Mouse (Mus musculus): Measurements from ENCODE around the gene Iqcc.

Gene Iqcc

GRCm38 (mm10) chr4:129618786-129619691, at the start of gene Iqcc:
Gene Iqcc, minus strand, starts transcription at chr4:129619099.
- peak; percentile 98 for DNase-seq

- no peak for DNase-seq
Measured at GRCm38 (mm10) chr4:129662255-129662813, 43.4 kb upstream of the Iqcc start.

- DNase-seq: no peak
Measured at GRCm38 (mm10) chr4:129661584-129661983, 42.7 kb upstream of the Iqcc start.

GRCm38 (mm10) chr4:129654770-129655169, 35.9 kb upstream of the Iqcc start:
- DNase-seq: no peak

GRCm38 (mm10) chr4:129650359-129650758, 31.5 kb upstream of the Iqcc start:
- no peak for DNase-seq

- DNase-seq: no peak
Measured at GRCm38 (mm10) chr4:129648656-129649055, 29.8 kb upstream of the Iqcc start.

- no peak for DNase-seq
Measured at GRCm38 (mm10) chr4:129645204-129645603, 26.3 kb upstream of the Iqcc start.

GRCm38 (mm10) chr4:129641756-129642155, 22.9 kb upstream of the Iqcc start:
- no peak for DNase-seq

GRCm38 (mm10) chr4:129640638-129641467, 22.0 kb upstream of the Iqcc start, which contains the start of gene Txlna:
Gene Txlna, minus strand, starts transcription at chr4:129641065.
- DNase-seq: peak; percentile 96

- peak; percentile 37 for DNase-seq
Measured at GRCm38 (mm10) chr4:129640101-129640637, 21.3 kb upstream of the Iqcc start.

GRCm38 (mm10) chr4:129639221-129639620, 20.3 kb upstream of the Iqcc start:
- no peak for DNase-seq

- DNase-seq: no peak
Measured at GRCm38 (mm10) chr4:129633852-129634251, 15.0 kb upstream of the Iqcc start.

GRCm38 (mm10) chr4:129631867-129632266, 13.0 kb upstream of the Iqcc start:
- DNase-seq: no peak

- no peak for DNase-seq
Measured at GRCm38 (mm10) chr4:129630944-129631343, 12.0 kb upstream of the Iqcc start.

GRCm38 (mm10) chr4:129626035-129626434, 7.1 kb upstream of the Iqcc start:
- DNase-seq: no peak

GRCm38 (mm10) chr4:129625496-129625895, 6.6 kb upstream of the Iqcc start:
- DNase-seq: no peak

GRCm38 (mm10) chr4:129625029-129625370, 6.1 kb upstream of the Iqcc start:
- DNase-seq: peak; percentile 78

GRCm38 (mm10) chr4:129624281-129625028, 5.6 kb upstream of the Iqcc start:
- DNase-seq: peak; percentile 89

- DNase-seq: peak; percentile 62
Measured at GRCm38 (mm10) chr4:129623681-129624091, 4.8 kb upstream of the Iqcc start, which contains the start of gene Ccdc28b. Gene Ccdc28b, minus strand, starts transcription at chr4:129623947.

- DNase-seq: no peak
Measured at GRCm38 (mm10) chr4:129622803-129623535, 4.1 kb upstream of the Iqcc start.

- no peak for DNase-seq
Measured at GRCm38 (mm10) chr4:129622120-129622802, 3.4 kb upstream of the Iqcc start.

All from thymus, postnatal 14 days (tissue).